Mouse (Mus musculus): ENCODE results near the gene Rxra.

GRCm38 (mm10) chr2:27677411-27678310 lies 1.4 kb downstream of the Rxra start:
- TF ChIP-seq GATA1 (IDR thresholded peaks at IDR 0.05; ENCODE audit: borderline replicate concordance, low read length) (no peak), FLI1 (IDR thresholded peaks at IDR 0.05; ENCODE audit: low read length) (no peak)

Measured in megakaryocyte, embryonic 14.5 days (primary cell).